14 mouse cellular contexts compared by ENCODE assay signal in the genomic region with DNA sequence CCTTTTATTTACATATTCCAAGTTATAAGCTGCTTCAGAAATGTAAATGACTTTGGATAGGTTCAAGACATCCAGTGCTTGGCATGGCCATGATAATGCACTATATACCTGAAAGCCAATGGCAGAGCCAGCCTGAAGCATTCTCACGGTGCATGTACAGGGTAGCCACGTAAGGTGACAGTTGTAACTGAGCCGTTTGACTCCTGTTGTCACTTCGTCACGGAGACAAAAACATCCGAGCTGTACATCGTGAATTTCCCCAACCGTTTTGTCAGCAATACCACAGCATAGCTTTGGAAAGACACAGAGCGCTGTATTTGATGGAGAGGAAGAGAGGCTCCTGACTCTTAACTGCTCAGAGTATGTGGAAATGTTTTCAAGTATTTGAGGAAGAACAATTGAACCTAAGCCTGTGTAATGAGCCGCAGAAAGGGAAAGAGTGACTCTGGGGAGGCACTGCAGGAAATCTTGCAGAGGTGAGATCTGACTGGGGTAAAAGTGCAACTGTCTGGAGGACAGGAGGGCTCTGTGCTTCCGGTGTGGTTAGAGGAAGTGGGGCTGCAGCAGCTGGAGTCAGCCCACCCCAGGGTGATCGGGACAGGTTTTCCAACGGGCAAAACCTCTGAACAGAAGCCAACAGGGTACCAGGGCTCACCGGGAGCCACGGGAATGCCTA. TPM values are rescaled to one million over a fixed set of nuclear protein-coding genes. Genes with fewer than 3 reads are reported as not detected.
A peak's percentile ranks its signal among the peaks of the same experiment; 100 is the strongest.
DNase-seq lines count a peak whose midpoint lies in the region; ATAC-seq lines count a peak whose summit lies in the region.
"Had no signal": no experiment of that assay in that cellular context is flagged by ENCODE, and none has a peak within 500 bp of the region (broad histone marks: within the 10 kb centered on the region; RNA-seq: fewer than 3 reads in every experiment).

No protein-coding gene starts in this region.

- H3K27me3 ChIP-seq in lung, embryonic 16.5 days (ENCODE audit: control insufficient read depth, insufficient read depth, low read depth, low read length): no peaks in the 10 kb centered on the region

- no peak overlapping the region for H3K4me3 ChIP-seq in lung, embryonic 16.5 days (ENCODE audit: low read length)

- no peak overlapping the region for H3K9ac ChIP-seq in lung, embryonic 16.5 days (ENCODE audit: low read length)
- H3K9ac ChIP-seq: liver, embryonic 14.5 days had no signal

- no peaks in the 10 kb centered on the region for H3K4me1 ChIP-seq in lung, embryonic 16.5 days (replicated peaks; ENCODE audit: control insufficient read depth, insufficient read depth, low read length)

- peak; percentile 23; the same call in 1 of the 2 replicates for ATAC-seq in lung, embryonic 16.5 days (ENCODE audit: low read depth)
- ATAC-seq in granulocyte monocyte progenitor cell, adult 5-6 weeks (replicated peaks; ENCODE audit: poor library complexity, severe bottlenecking): peak; percentile 91
- no peak for ATAC-seq in erythroblast, adult 5-6 weeks (replicated peaks; ENCODE audit: low FRiP score, poor library complexity, severe bottlenecking)

- H3K36me3 ChIP-seq in lung, embryonic 16.5 days (ENCODE audit: control insufficient read depth, insufficient read depth, low read length): no peaks in the 10 kb centered on the region

- H3K9me3 ChIP-seq in lung, embryonic 16.5 days (ENCODE audit: control insufficient read depth, low read length): no peaks in the 10 kb centered on the region

- no peak overlapping the region for H3K4me2 ChIP-seq in lung, embryonic 16.5 days (ENCODE audit: low read depth, low read length)

- DNase-seq in lung, postnatal 10 days: no peak
- peak; percentile 33 to 44 for DNase-seq in natural killer cell, adult 2 months (ENCODE audit: low spot score in 2 of 2)
- peak; percentile 81 for DNase-seq in thymus, postnatal 25 days
- no peak for DNase-seq in layer of hippocampus, postnatal 10 days (ENCODE audit: low spot score in 2 of 2)
- DNase-seq in adrenal gland, adult 18-20 months (ENCODE audit: low spot score in 2 of 2): no peak
- DNase-seq: adrenal gland, adult 8-10 months; cerebellum, adult 2 months; kidney, adult 18-20 months; layer of hippocampus, postnatal 36 days; right cerebral cortex, postnatal 25 days had no signal

- 41% methylated on average over 15 of the region's 15 CpGs for WGBS in lung, embryonic 16.5 days

- H3K27ac ChIP-seq in lung, embryonic 16.5 days (ENCODE audit: low read length): no peak overlapping the region
- H3K27ac ChIP-seq: liver, embryonic 14.5 days had no signal

RNA-seq across cellular contexts. Expression of a gene that starts 31.8 kb away (rescaled TPM):
- polyA plus RNA-seq in lung, embryonic 16.5 days (2015; fragmentation: Nextera tagmentation; extraction: Ambion mirVana): 0.49 and 0.99 TPM in 2 replicates
- not detected in 2 replicates for total RNA-seq in granulocyte monocyte progenitor cell, adult 5-6 weeks (2014; fragmentation: Nextera tagmentation)
- total RNA-seq in granulocyte monocyte progenitor cell, adult 5-6 weeks (2017): 0.72 and 3.1 TPM in 2 replicates
- total RNA-seq in layer of hippocampus, postnatal 10 days (2021): 1 to 10 TPM; 3.2 to 4.2 TPM
- total RNA-seq in adrenal gland, adult 18-20 months (2021): 1 to 10 TPM in 1 of 2 experiments, under 1 TPM in 1; 0.63 to 1.8 TPM
- total RNA-seq in erythroblast, adult 5-6 weeks (2015; ENCODE audit: low replicate concordance): not detected in 2 replicates
- total RNA-seq in erythroblast, adult 5-6 weeks (2017; ENCODE audit: low replicate concordance): 2.1 TPM in 1 of 2 replicates, not detected in the other

RNA-seq across cellular contexts. Expression of a gene that starts 45.3 kb away (rescaled TPM):
- polyA plus RNA-seq in lung, embryonic 16.5 days (2015; fragmentation: Nextera tagmentation; extraction: Ambion mirVana): 55.2 and 58.5 TPM in 2 replicates
- 21.2 and 21.7 TPM in 2 replicates for total RNA-seq in granulocyte monocyte progenitor cell, adult 5-6 weeks (2014; fragmentation: Nextera tagmentation)
- 21.9 and 22.8 TPM in 2 replicates for total RNA-seq in granulocyte monocyte progenitor cell, adult 5-6 weeks (2017)
- 10 to 100 TPM; 38.7 to 39.2 TPM for total RNA-seq in layer of hippocampus, postnatal 10 days (2021)
- total RNA-seq in adrenal gland, adult 18-20 months (2021): 10 to 100 TPM; 20.0 to 24.4 TPM
- 2.5 and 2.7 TPM in 2 replicates for total RNA-seq in erythroblast, adult 5-6 weeks (2015; ENCODE audit: low replicate concordance)
- 4.7 and 5.2 TPM in 2 replicates for total RNA-seq in erythroblast, adult 5-6 weeks (2017; ENCODE audit: low replicate concordance)

Comparison
In these comparisons a context has a peak if more than half of its experiments do, and no peak if none do; other contexts are left out.
1. DNase-seq: peak in natural killer cell, adult 2 months (2 of 2) and thymus, postnatal 25 days (single experiment); none in lung, postnatal 10 days (single experiment), layer of hippocampus, postnatal 10 days (0 of 2) and adrenal gland, adult 18-20 months (0 of 2).